Mouse (Mus musculus) megakaryocyte progenitor cell, adult 5-6 weeks (primary cell): ENCODE results near the gene Frmd6. TPM values are rescaled to one million over a fixed set of nuclear protein-coding genes. Genes with fewer than 3 reads are reported as not detected.

Source experiments
- total RNA-seq, 2 experiments: library from RNA; stranded (forward) in 1 of 2; stranded (reverse) in 1 of 2; fragments of 157-497, 149-512 nt in 1 of 2; fragments of 200-1000 nt in 1 of 2; gene quantifications; 2 replicates each; pipeline versions ENCODE4 v1.2.3 to v1.2.4; 2015 to 2017

Gene Frmd6
- total RNA-seq, 2 experiments from 2014 or later, result 3.9 to 8.8 TPM

Other genes with a start within 250 kb of the Frmd6 start
- 92.6 and 131 TPM in 2 replicates for gene Actr10, start 112.3 kb downstream of the Frmd6 start, total RNA-seq (2015)
- 47.2 and 60.3 TPM in 2 replicates for gene Actr10, start 112.3 kb downstream of the Frmd6 start, total RNA-seq (2017)
- 402 and 411 TPM in 2 replicates for gene Psma3, start 149.1 kb downstream of the Frmd6 start, total RNA-seq (2015)
- 408 and 433 TPM in 2 replicates for gene Psma3, start 149.1 kb downstream of the Frmd6 start, total RNA-seq (2017)
- gene Arid4a, start 190.5 kb downstream of the Frmd6 start, total RNA-seq (2015), result 25.8 and 26.6 TPM in 2 replicates
- gene Arid4a, start 190.5 kb downstream of the Frmd6 start, total RNA-seq (2017), result 36.6 and 47.5 TPM in 2 replicates